Mouse (Mus musculus) liver, embryonic 14.5 days (tissue): ENCODE measurements around the gene Slc7a1.

Experiments
- CTCF ChIP-seq: IDR thresholded peaks from 2 replicates; pipeline ENCODE4 v1.5.1; 2016; ENCODE audit warnings: antibody characterized with exemption, low read depth, control low read depth
- EP300 ChIP-seq: IDR thresholded peaks from 2 replicates; pipeline ENCODE4 v1.6.1; 2016; ENCODE audit warnings: antibody characterized with exemption, low read depth

GRCm38 (mm10) chr5:148302968-148303367 is 96.7 kb downstream of the Slc7a1 start:
- no peak for TF ChIP-seq EP300
- TF ChIP-seq CTCF = no peak
